Comparison of ENCODE assay signal across 15 mouse cellular contexts in the genomic region with DNA sequence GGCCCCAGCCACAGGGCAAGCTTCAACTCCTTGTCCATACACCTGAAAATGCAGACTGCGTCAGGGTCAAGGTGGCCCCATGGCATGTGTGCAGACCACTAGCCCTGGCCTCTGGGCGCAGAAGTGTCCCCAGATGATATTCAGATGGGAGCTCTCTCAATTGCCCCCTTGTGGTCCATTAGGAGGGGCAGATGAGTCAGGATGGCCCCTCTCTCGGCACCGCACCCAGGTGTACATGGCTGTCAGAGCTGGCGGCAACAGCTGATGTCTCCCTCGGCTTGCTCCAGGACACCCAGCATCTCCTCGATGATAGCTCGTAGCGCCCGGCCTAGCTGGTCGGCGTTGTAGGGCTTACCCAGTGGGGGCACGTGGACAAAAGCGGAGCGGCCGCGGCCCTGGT. TPM values are rescaled to one million over a fixed set of nuclear protein-coding genes. Genes with fewer than 3 reads are reported as not detected.
DNase-seq lines count a peak whose midpoint lies in the region; ATAC-seq and TF ChIP-seq lines count a peak whose summit lies in the region.
"Had no signal": no experiment of that assay in that cellular context is flagged by ENCODE, and none has a peak within 500 bp of the region (broad histone marks: within the 10 kb centered on the region; RNA-seq: fewer than 3 reads in every experiment).

No protein-coding gene starts in this region.

- TF ChIP-seq CTCF in lung, postnatal 0 days (IDR thresholded peaks at IDR 0.05) = no peak
- no peak for TF ChIP-seq CTCF in embryonic fibroblast, embryonic 13.5 days (IDR thresholded peaks at IDR 0.05; ENCODE audit: borderline replicate concordance, insufficient read depth, low read length)

- no peaks in the 10 kb centered on the region for H3K27me3 ChIP-seq in heart, embryonic 14.5 days (ENCODE audit: control insufficient read depth, insufficient read depth, low read length)
- no peaks in the 10 kb centered on the region for H3K27me3 ChIP-seq in lung, embryonic 16.5 days (ENCODE audit: control insufficient read depth, insufficient read depth, low read depth, low read length)
- no peaks in the 10 kb centered on the region for H3K27me3 ChIP-seq in lung, postnatal 0 days (replicated peaks; ENCODE audit: insufficient read depth, low read length)
- no peaks in the 10 kb centered on the region for H3K27me3 ChIP-seq in neural tube, embryonic 12.5 days (replicated peaks)
- H3K27me3 ChIP-seq: CH12.LX; stomach, embryonic 15.5 days had no signal

- WGBS in heart, embryonic 14.5 days = 93% methylated on average over 17 of the region's 17 CpGs
- 95% methylated on average over 17 of the region's 17 CpGs for WGBS in lung, embryonic 16.5 days
- WGBS in lung, postnatal 0 days = 94% methylated on average over 17 of the region's 17 CpGs
- 92% methylated on average over 17 of the region's 17 CpGs for WGBS in neural tube, embryonic 12.5 days

- H3K4me3 ChIP-seq in heart, embryonic 14.5 days (ENCODE audit: control insufficient read depth in 1 of 2, insufficient read depth in 1 of 2, low read depth in 1 of 2, low read length in 2 of 2) = no peak overlapping the region
- no peak overlapping the region for H3K4me3 ChIP-seq in lung, embryonic 16.5 days (ENCODE audit: low read length)
- H3K4me3 ChIP-seq in lung, postnatal 0 days (ENCODE audit: low read depth, low read length) = no peak overlapping the region
- H3K4me3 ChIP-seq in embryonic fibroblast, embryonic 13.5 days (ENCODE audit: insufficient read depth, low read length) = no peak overlapping the region
- no peak overlapping the region for H3K4me3 ChIP-seq in neural tube, embryonic 12.5 days
- H3K4me3 ChIP-seq: left cerebral cortex, adult 2 months; stomach, embryonic 15.5 days had no signal

- TF ChIP-seq EP300 in lung, postnatal 0 days (IDR thresholded peaks at IDR 0.05) = no peak

- no peak overlapping the region for H3K4me2 ChIP-seq in heart, embryonic 14.5 days (ENCODE audit: low read length)
- H3K4me2 ChIP-seq in lung, embryonic 16.5 days (ENCODE audit: low read depth, low read length) = no peak overlapping the region
- no peak overlapping the region for H3K4me2 ChIP-seq in lung, postnatal 0 days (replicated peaks; ENCODE audit: low read depth, low read length)
- H3K4me2 ChIP-seq in neural tube, embryonic 12.5 days (replicated peaks) = no peak overlapping the region
- H3K4me2 ChIP-seq: stomach, embryonic 15.5 days had no signal

- intact Hi-C loops in heart, postnatal 14 days (cut with DNase I) = loop anchor here (1.0 to 5.0 kb wide), 2 partner anchors 21 to 38 kb away; no protein-coding TSS in a partner anchor
- intact Hi-C loops in left cerebral cortex, postnatal 14 days (cut with DNase I) = no loop called here

- H3K9me3 ChIP-seq in heart, embryonic 14.5 days (ENCODE audit: control insufficient read depth, low read length) = no peaks in the 10 kb centered on the region
- no peaks in the 10 kb centered on the region for H3K9me3 ChIP-seq in lung, embryonic 16.5 days (ENCODE audit: control insufficient read depth, low read length)
- H3K9me3 ChIP-seq in lung, postnatal 0 days (ENCODE audit: low read length) = no peaks in the 10 kb centered on the region
- no peaks in the 10 kb centered on the region for H3K9me3 ChIP-seq in neural tube, embryonic 12.5 days
- H3K9me3 ChIP-seq: stomach, embryonic 15.5 days had no signal

- ATAC-seq in heart, embryonic 14.5 days (ENCODE audit: insufficient number of reproducible peaks, insufficient read depth, low FRiP score, low read depth) = no peak
- ATAC-seq in lung, embryonic 16.5 days (ENCODE audit: low read depth) = no peak
- ATAC-seq in lung, postnatal 0 days = no peak
- no peak for ATAC-seq in neural tube, embryonic 12.5 days (ENCODE audit: low FRiP score, low read depth)
- ATAC-seq: inflammation-experienced regulatory T-cells, adult 6 months had no signal

- DNase-seq in heart, postnatal 14 days = no peak
- no peak for DNase-seq in lung, postnatal 0 days (ENCODE audit: low spot score)
- no peak for DNase-seq in left cerebral cortex, postnatal 14 days (ENCODE audit: low spot score in 2 of 2)
- DNase-seq: adrenal gland, adult 8-10 months; cerebellum, postnatal 14 days; right cerebral cortex, postnatal 4 days had no signal

- peaks cover 54% of the 10 kb centered on the region for H3K36me3 ChIP-seq in heart, embryonic 14.5 days (ENCODE audit: control insufficient read depth, insufficient read depth, low read length)
- peaks cover 23% of the 10 kb centered on the region for H3K36me3 ChIP-seq in lung, embryonic 16.5 days (ENCODE audit: control insufficient read depth, insufficient read depth, low read length)
- H3K36me3 ChIP-seq in lung, postnatal 0 days (ENCODE audit: insufficient read depth, low read length) = peaks cover 20% of the 10 kb centered on the region
- peaks cover 45% of the 10 kb centered on the region for H3K36me3 ChIP-seq in neural tube, embryonic 12.5 days

- H3K4me1 ChIP-seq in heart, embryonic 14.5 days (ENCODE audit: control insufficient read depth in 2 of 2, insufficient read depth in 2 of 2, low read length in 2 of 2) = peaks cover 40 to 47% of the 10 kb centered on the region in 2 experiments
- H3K4me1 ChIP-seq in lung, embryonic 16.5 days (replicated peaks; ENCODE audit: control insufficient read depth, insufficient read depth, low read length) = peaks cover 39% of the 10 kb centered on the region
- H3K4me1 ChIP-seq in lung, postnatal 0 days (ENCODE audit: insufficient read depth, low read depth, low read length) = peaks cover 26% of the 10 kb centered on the region; the same call in 1 of the 2 replicates
- H3K4me1 ChIP-seq in embryonic fibroblast, embryonic 13.5 days (ENCODE audit: control insufficient read depth, insufficient read depth, low read length) = no peaks in the 10 kb centered on the region
- peaks cover 86% of the 10 kb centered on the region for H3K4me1 ChIP-seq in neural tube, embryonic 12.5 days

- no peak overlapping the region for H3K9ac ChIP-seq in heart, embryonic 14.5 days (ENCODE audit: low read length)
- peak overlapping the region; percentile 9; the same call in 1 of the 2 replicates for H3K9ac ChIP-seq in lung, embryonic 16.5 days (ENCODE audit: low read length)
- H3K9ac ChIP-seq in lung, postnatal 0 days (replicated peaks; ENCODE audit: low read depth) = no peak overlapping the region
- no peak overlapping the region for H3K9ac ChIP-seq in neural tube, embryonic 12.5 days
- H3K9ac ChIP-seq: stomach, embryonic 15.5 days had no signal

- TF ChIP-seq POLR2A in embryonic fibroblast, embryonic 13.5 days (IDR thresholded peaks at IDR 0.05; ENCODE audit: low read depth, low read length) = no peak

- H3K27ac ChIP-seq in heart, embryonic 14.5 days (replicated peaks in 1 of 2; ENCODE audit: control insufficient read depth in 1 of 2, insufficient read depth in 1 of 2, low read depth in 2 of 2, low read length in 2 of 2) = peak overlapping the region; percentile 88 to 89; a peak in 3 of 4 replicates
- H3K27ac ChIP-seq in lung, embryonic 16.5 days (ENCODE audit: low read length) = peak overlapping the region; percentile 81; the same call in 1 of the 2 replicates
- H3K27ac ChIP-seq in lung, postnatal 0 days (ENCODE audit: low read length) = no peak overlapping the region
- peak overlapping the region; percentile 36; the same call in 1 of the 2 replicates for H3K27ac ChIP-seq in embryonic fibroblast, embryonic 13.5 days (ENCODE audit: insufficient read depth, low read length)
- peak overlapping the region; percentile 17; the same call in 1 of the 2 replicates for H3K27ac ChIP-seq in neural tube, embryonic 12.5 days
- H3K27ac ChIP-seq: left cerebral cortex, adult 2 months had no signal

RNA-seq across cellular contexts. Expression of gene Pgpep1, which starts 9.8 kb away (rescaled TPM):
- 39.7 and 46.6 TPM in 2 replicates for polyA plus RNA-seq in heart, embryonic 14.5 days (2014; fragmentation: Nextera tagmentation; extraction: Ambion mirVana)
- 10 to 100 TPM; 38.4 to 46.8 TPM for total RNA-seq in heart, postnatal 14 days (2021)
- polyA plus RNA-seq in lung, embryonic 16.5 days (2015; fragmentation: Nextera tagmentation; extraction: Ambion mirVana) = 43.6 and 46.7 TPM in 2 replicates
- 32.9 and 34.4 TPM in 2 replicates for polyA plus RNA-seq in lung, postnatal 0 days (2015; fragmentation: Nextera tagmentation; extraction: Ambion mirVana)
- 53.7 and 54.3 TPM in 2 replicates for polyA plus RNA-seq in embryonic fibroblast, embryonic 13.5 days (2011; ENCODE audit: insufficient read length, low read depth, missing spikeins)
- polyA plus RNA-seq in neural tube, embryonic 12.5 days (2016; fragmentation: Nextera tagmentation; extraction: Ambion mirVana) = 181 and 188 TPM in 2 replicates
- total RNA-seq in left cerebral cortex, postnatal 14 days (2021) = 10 to 100 TPM; 14.8 to 19.0 TPM

RNA-seq across cellular contexts. Expression of gene Gdf15, which starts 18.1 kb away (rescaled TPM):
- polyA plus RNA-seq in heart, embryonic 14.5 days (2014; fragmentation: Nextera tagmentation; extraction: Ambion mirVana) = 1.1 TPM in 2 replicates
- total RNA-seq in heart, postnatal 14 days (2021) = 1 to 10 TPM in 1 of 2 experiments, under 1 TPM in 1; 0.41 to 1.6 TPM
- 0.45 and 0.60 TPM in 2 replicates for polyA plus RNA-seq in lung, embryonic 16.5 days (2015; fragmentation: Nextera tagmentation; extraction: Ambion mirVana)
- 1.3 and 2.3 TPM in 2 replicates for polyA plus RNA-seq in lung, postnatal 0 days (2015; fragmentation: Nextera tagmentation; extraction: Ambion mirVana)
- polyA plus RNA-seq in embryonic fibroblast, embryonic 13.5 days (2011; ENCODE audit: insufficient read length, low read depth, missing spikeins) = 3.1 and 4.2 TPM in 2 replicates
- polyA plus RNA-seq in neural tube, embryonic 12.5 days (2016; fragmentation: Nextera tagmentation; extraction: Ambion mirVana) = 0.14 TPM in 1 of 2 replicates, not detected in the other
- not detected for total RNA-seq in left cerebral cortex, postnatal 14 days (2021)
- total RNA-seq: left cerebral cortex, adult 2 months had no signal
- polyA plus RNA-seq: embryonic facial prominence, embryonic 11.5 days; inflammation-experienced regulatory T-cells, adult 6 months had no signal

RNA-seq across cellular contexts. Expression of gene Lsm4, which starts 22.7 kb away (rescaled TPM):
- polyA plus RNA-seq in heart, embryonic 14.5 days (2014; fragmentation: Nextera tagmentation; extraction: Ambion mirVana) = 316 and 334 TPM in 2 replicates
- total RNA-seq in heart, postnatal 14 days (2021) = 10 to 100 TPM; 75.0 to 76.5 TPM
- 197 and 214 TPM in 2 replicates for polyA plus RNA-seq in lung, embryonic 16.5 days (2015; fragmentation: Nextera tagmentation; extraction: Ambion mirVana)
- 95.9 and 104 TPM in 2 replicates for polyA plus RNA-seq in lung, postnatal 0 days (2015; fragmentation: Nextera tagmentation; extraction: Ambion mirVana)
- polyA plus RNA-seq in embryonic fibroblast, embryonic 13.5 days (2011; ENCODE audit: insufficient read length, low read depth, missing spikeins) = 54.9 and 60.2 TPM in 2 replicates
- polyA plus RNA-seq in neural tube, embryonic 12.5 days (2016; fragmentation: Nextera tagmentation; extraction: Ambion mirVana) = 264 and 277 TPM in 2 replicates
- total RNA-seq in left cerebral cortex, postnatal 14 days (2021) = 10 to 100 TPM; 64.3 to 69.7 TPM

RNA-seq across cellular contexts. Expression of gene Lrrc25, which starts 34.4 kb away (rescaled TPM):
- polyA plus RNA-seq in heart, embryonic 14.5 days (2014; fragmentation: Nextera tagmentation; extraction: Ambion mirVana) = 1.3 and 3.2 TPM in 2 replicates
- 1 to 10 TPM; 1.8 to 2.5 TPM for total RNA-seq in heart, postnatal 14 days (2021)
- 2.0 and 3.2 TPM in 2 replicates for polyA plus RNA-seq in lung, embryonic 16.5 days (2015; fragmentation: Nextera tagmentation; extraction: Ambion mirVana)
- polyA plus RNA-seq in lung, postnatal 0 days (2015; fragmentation: Nextera tagmentation; extraction: Ambion mirVana) = 4.2 TPM in 2 replicates
- polyA plus RNA-seq in embryonic fibroblast, embryonic 13.5 days (2011; ENCODE audit: insufficient read length, low read depth, missing spikeins) = 0.46 TPM in 1 of 2 replicates, not detected in the other
- 0.68 and 1.3 TPM in 2 replicates for polyA plus RNA-seq in neural tube, embryonic 12.5 days (2016; fragmentation: Nextera tagmentation; extraction: Ambion mirVana)
- total RNA-seq in left cerebral cortex, postnatal 14 days (2021) = under 1 TPM; 0.90 to 0.97 TPM

RNA-seq across cellular contexts. Expression of gene Ssbp4, which starts 41.7 kb away (rescaled TPM):
- 83.7 and 85.8 TPM in 2 replicates for polyA plus RNA-seq in heart, embryonic 14.5 days (2014; fragmentation: Nextera tagmentation; extraction: Ambion mirVana)
- 10 to 100 TPM; 39.7 to 46.4 TPM for total RNA-seq in heart, postnatal 14 days (2021)
- polyA plus RNA-seq in lung, embryonic 16.5 days (2015; fragmentation: Nextera tagmentation; extraction: Ambion mirVana) = 106 and 108 TPM in 2 replicates
- polyA plus RNA-seq in lung, postnatal 0 days (2015; fragmentation: Nextera tagmentation; extraction: Ambion mirVana) = 117 and 125 TPM in 2 replicates
- 44.7 and 50.7 TPM in 2 replicates for polyA plus RNA-seq in embryonic fibroblast, embryonic 13.5 days (2011; ENCODE audit: insufficient read length, low read depth, missing spikeins)
- 139 and 144 TPM in 2 replicates for polyA plus RNA-seq in neural tube, embryonic 12.5 days (2016; fragmentation: Nextera tagmentation; extraction: Ambion mirVana)
- 100 to 1,000 TPM; 270 to 302 TPM for total RNA-seq in left cerebral cortex, postnatal 14 days (2021)
